Mouse (Mus musculus) heart, embryonic 11.5 days (tissue): ENCODE data around the gene Tst. TPM values are rescaled to one million over a fixed set of nuclear protein-coding genes. Genes with fewer than 3 reads are reported as not detected.

Source experiments
- ATAC-seq: fragments of 200-750 bp; cut with Nextera tagmentation; replicated peaks from 2 replicates; pipeline ENCODE4 v1.8.0; 2017; ENCODE audit warnings: moderate library complexity; ENCODE audit not compliant: insufficient number of reproducible peaks, low FRiP score, low TSS enrichment
- H3K27ac ChIP-seq: fragments of 300-500 bp; sonication (generic); 2 replicates; pipeline ENCODE4 v1.5.1; 2014; ENCODE audit warnings: mild to moderate bottlenecking, low read depth, low read length
- H3K27me3 ChIP-seq: fragments of 300-500 bp; sonication (generic); 2 replicates; pipeline ENCODE4 v1.6.1; 2014; ENCODE audit warnings: mild to moderate bottlenecking, low read length, mixed read lengths; ENCODE audit not compliant: control insufficient read depth, insufficient read depth
- H3K36me3 ChIP-seq: fragments of 300-500 bp; sonication (generic); 2 replicates; pipeline ENCODE4 v1.6.1; 2014; ENCODE audit warnings: mild to moderate bottlenecking, low read length, moderate library complexity, mixed read lengths; ENCODE audit not compliant: control insufficient read depth, insufficient read depth
- H3K4me1 ChIP-seq: fragments of 300-500 bp; sonication (generic); 2 replicates; pipeline ENCODE4 v1.6.1; 2014; ENCODE audit warnings: low read length; ENCODE audit not compliant: control insufficient read depth, insufficient read depth
- H3K4me2 ChIP-seq: fragments of 300-500 bp; sonication (generic); 2 replicates; pipeline ENCODE4 v1.6.1; 2014; ENCODE audit warnings: mild to moderate bottlenecking, moderate library complexity
- H3K4me3 ChIP-seq: fragments of 300-500 bp; sonication (generic); 2 replicates; pipeline ENCODE4 v1.5.1; 2014; ENCODE audit warnings: low read depth, low read length
- H3K9ac ChIP-seq: fragments of 300-500 bp; sonication (generic); 2 replicates; pipeline ENCODE4 v1.6.1; 2014; ENCODE audit warnings: mild to moderate bottlenecking, low read depth, low read length, moderate library complexity
- H3K9me3 ChIP-seq: fragments of 300-500 bp; sonication (generic); replicated peaks from 2 replicates; pipeline ENCODE4 v1.6.1; 2016; ENCODE audit warnings: low read length; ENCODE audit not compliant: control insufficient read depth
- WGBS: fragments of 180-500 bp; shearing (Covaris S2); extraction: QIAGEN DNeasy Blood & Tissue Kit; methylation state at CpG from one replicate; pipeline ENCODE4 v1.1.7; 2014; ENCODE audit not compliant: insufficient replicate concordance; 5-methylcytosine and 5-hydroxymethylcytosine counted together
- polyA plus RNA-seq: library from polyadenylated mRNA; unstranded; fragments of >200 nt; fragmentation: Nextera tagmentation; extraction: Ambion mirVana; gene quantifications from 2 replicates; pipeline ENCODE4 v1.2.1, GENCODE M21; 2014

The Tst gene
- polyA plus RNA-seq, result 9.6 and 13.5 TPM in 2 replicates

GRCm38 (mm10) chr15:78405517-78406211, at the start of gene Tst:
Gene Tst (minus strand): TSS chr15:78405907.
- WGBS, result 3% methylated on average over 34 of the region's 34 CpGs
- Histone ChIP-seq H3K9me3 (no peaks in the 10 kb centered on the region), H3K9ac (peak within 1 kb of the TSS; percentile 85), H3K36me3 (no peaks in the 10 kb centered on the region), H3K4me3 (peak within 1 kb of the TSS; percentile 69), H3K27me3 (peaks cover 22% of the 10 kb centered on the region), H3K4me2 (peak within 1 kb of the TSS; percentile 97), H3K27ac (peak within 1 kb of the TSS; percentile 88), H3K4me1 (peaks cover 30% of the 10 kb centered on the region)
- ATAC-seq, result peak; percentile 67

GRCm38 (mm10) chr15:78455168-78455567, 49.5 kb upstream of the Tst start:
- WGBS, result 64% methylated on average over 4 of the region's 4 CpGs
- Histone ChIP-seq H3K36me3 (no peaks in the 10 kb centered on the region), H3K9me3 (no peaks in the 10 kb centered on the region), H3K4me2 (no peak overlapping the region), H3K9ac (no peak overlapping the region), H3K4me3 (no peak overlapping the region), H3K27ac (no peak overlapping the region), H3K27me3 (peaks cover under 1% of the 10 kb centered on the region; the same call in 1 of the 2 replicates), H3K4me1 (peaks cover 5% of the 10 kb centered on the region)
- no peak for ATAC-seq

DNA sequence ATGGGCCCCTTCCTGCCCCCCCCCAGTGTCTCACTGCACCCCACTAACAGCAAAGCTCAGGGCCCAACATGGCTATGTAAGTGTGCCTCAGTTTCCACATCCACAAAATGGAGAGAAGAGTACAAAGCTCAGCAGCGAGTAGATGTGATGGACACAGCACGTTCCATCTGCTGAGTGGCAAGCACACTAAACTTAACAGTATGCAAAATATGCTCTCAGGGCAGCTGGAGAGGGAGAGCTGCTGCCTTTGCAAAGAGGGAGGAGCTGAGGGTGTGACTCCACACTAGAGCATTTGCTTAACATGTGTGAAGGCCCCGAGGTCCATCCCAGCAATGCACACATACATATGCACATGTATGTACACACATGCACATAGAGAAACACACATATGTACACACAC, 47.2 kb upstream of the Tst start:
- 79% methylated on average over 3 of the region's 3 CpGs for WGBS
- Histone ChIP-seq H3K4me2 (no peak overlapping the region), H3K27me3 (no peaks in the 10 kb centered on the region; the same call in 1 of the 2 replicates), H3K9me3 (no peaks in the 10 kb centered on the region), H3K4me1 (peaks cover 23% of the 10 kb centered on the region), H3K27ac (no peak overlapping the region), H3K4me3 (no peak overlapping the region), H3K36me3 (no peaks in the 10 kb centered on the region), H3K9ac (no peak overlapping the region)
- ATAC-seq, result no peak

- no peak overlapping the region for H3K4me2 ChIP-seq
- ATAC-seq, result no peak
- H3K9me3 ChIP-seq, result no peaks in the 10 kb centered on the region
- H3K4me3 ChIP-seq, result no peak overlapping the region
- WGBS, result 76% methylated on average over 2 of the region's 2 CpGs
- H3K4me1 ChIP-seq, result peaks cover 23% of the 10 kb centered on the region
- H3K27ac ChIP-seq, result no peak overlapping the region
- H3K27me3 ChIP-seq, result no peaks in the 10 kb centered on the region; the same call in 1 of the 2 replicates
- H3K36me3 ChIP-seq, result no peaks in the 10 kb centered on the region
- H3K9ac ChIP-seq, result no peak overlapping the region
Observed at GRCm38 (mm10) chr15:78451201-78451600, 45.5 kb upstream of the Tst start.

- H3K9me3 ChIP-seq, result no peaks in the 10 kb centered on the region
- no peaks in the 10 kb centered on the region; the same call in 1 of the 2 replicates for H3K27me3 ChIP-seq
- no peak overlapping the region for H3K9ac ChIP-seq
- no peak for ATAC-seq
- no peak overlapping the region for H3K4me2 ChIP-seq
- no peaks in the 10 kb centered on the region for H3K36me3 ChIP-seq
- no peak overlapping the region for H3K4me3 ChIP-seq
- peak overlapping the region; percentile 83 for H3K27ac ChIP-seq
- WGBS, result 74% methylated on average over 6 of the region's 6 CpGs
- peaks cover 23% of the 10 kb centered on the region for H3K4me1 ChIP-seq
Observed at GRCm38 (mm10) chr15:78450419-78450768, 44.7 kb upstream of the Tst start.

- Histone ChIP-seq H3K4me2 (no peak overlapping the region), H3K4me1 (peaks cover 23% of the 10 kb centered on the region), H3K27me3 (no peaks in the 10 kb centered on the region; the same call in 1 of the 2 replicates), H3K27ac (peak overlapping the region; percentile 83), H3K9ac (no peak overlapping the region), H3K9me3 (no peaks in the 10 kb centered on the region), H3K36me3 (no peaks in the 10 kb centered on the region), H3K4me3 (no peak overlapping the region)
- 27% methylated on average over 7 of the region's 7 CpGs for WGBS
- ATAC-seq, result no peak; the same call in 1 of the 2 replicates
Observed at GRCm38 (mm10) chr15:78449694-78450418, 44.1 kb upstream of the Tst start.

DNA sequence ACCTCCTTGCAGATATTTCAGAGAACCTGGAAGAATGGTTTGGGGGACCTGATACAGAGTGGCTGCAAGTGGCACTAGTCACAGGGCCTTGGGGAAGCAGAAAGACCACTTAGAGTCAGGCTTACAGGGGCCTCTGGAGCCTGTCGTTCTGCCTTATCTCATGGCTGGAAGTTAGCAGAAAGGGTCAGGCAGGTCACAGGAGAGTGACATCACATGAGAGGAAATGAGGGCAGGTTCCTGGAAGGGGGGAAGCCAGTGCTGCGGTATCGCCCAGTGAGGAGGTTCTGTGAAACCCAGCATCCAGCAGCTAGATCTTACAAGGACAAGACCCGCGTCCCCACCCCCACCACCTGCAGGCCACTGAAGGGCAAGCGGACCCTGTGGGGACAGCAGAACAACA, 43.4 kb upstream of the Tst start:
- Histone ChIP-seq H3K4me2 (no peak overlapping the region), H3K27ac (peak overlapping the region; percentile 83), H3K4me1 (peaks cover 23% of the 10 kb centered on the region), H3K9me3 (no peaks in the 10 kb centered on the region), H3K4me3 (no peak overlapping the region), H3K9ac (peak overlapping the region; percentile 22; the same call in 1 of the 2 replicates), H3K36me3 (no peaks in the 10 kb centered on the region), H3K27me3 (no peaks in the 10 kb centered on the region)
- 0 out of 2 replicates have a peak, but pooled peaks have one; percentile 37 for ATAC-seq
- WGBS, result 26% methylated on average over 6 of the region's 6 CpGs

DNA sequence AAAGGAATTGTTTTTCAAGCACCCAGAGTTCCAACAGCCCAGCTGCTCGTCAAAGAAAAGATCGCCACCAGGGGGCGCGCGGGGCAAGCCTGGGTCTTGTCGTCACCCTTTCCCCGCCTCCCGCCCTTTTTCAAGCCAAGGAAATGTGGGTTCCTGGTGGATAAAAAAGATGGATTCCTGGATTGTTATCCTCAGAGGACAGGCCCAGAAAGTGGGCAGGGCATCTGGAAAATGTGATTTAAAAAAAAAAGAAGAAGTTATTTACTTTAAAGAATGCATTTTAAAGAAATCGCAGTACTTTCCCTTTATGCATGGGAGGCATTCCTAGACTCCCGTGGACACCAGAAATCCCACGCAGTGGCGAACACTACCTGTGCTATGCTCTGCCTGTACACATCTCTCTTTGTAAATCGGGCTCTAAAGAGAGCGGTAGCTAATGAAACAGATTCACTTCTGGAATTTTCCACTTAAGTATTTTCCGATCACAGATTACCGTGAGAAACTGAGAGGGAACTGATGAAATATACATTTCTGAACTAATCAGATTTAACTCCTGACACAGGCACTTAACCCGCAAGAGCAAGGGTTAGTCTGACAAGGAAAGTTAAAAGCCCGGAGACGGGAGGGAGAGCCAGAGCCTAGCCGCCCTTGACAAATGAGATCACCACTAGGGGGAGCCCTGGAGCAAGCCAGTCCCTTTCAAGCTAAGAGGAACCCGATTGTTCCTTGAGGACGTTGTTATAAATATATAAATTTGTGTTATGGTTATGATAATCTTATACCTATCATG, 42.2 kb upstream of the Tst start:
- Histone ChIP-seq H3K4me2 (peak overlapping the region; percentile 76), H3K27ac (peak overlapping the region; percentile 87), H3K9me3 (no peaks in the 10 kb centered on the region), H3K4me1 (peaks cover 28% of the 10 kb centered on the region), H3K9ac (peak overlapping the region; percentile 60), H3K27me3 (peaks cover 4% of the 10 kb centered on the region; the same call in 1 of the 2 replicates), H3K4me3 (peak overlapping the region; percentile 28), H3K36me3 (no peaks in the 10 kb centered on the region)
- 0 out of 2 replicates have a peak, but pooled peaks have one; percentile 52 for ATAC-seq
- 1% methylated on average over 22 of the region's 22 CpGs for WGBS
